Comparison of ENCODE assay signal across 14 mouse cellular contexts in the genomic region with DNA sequence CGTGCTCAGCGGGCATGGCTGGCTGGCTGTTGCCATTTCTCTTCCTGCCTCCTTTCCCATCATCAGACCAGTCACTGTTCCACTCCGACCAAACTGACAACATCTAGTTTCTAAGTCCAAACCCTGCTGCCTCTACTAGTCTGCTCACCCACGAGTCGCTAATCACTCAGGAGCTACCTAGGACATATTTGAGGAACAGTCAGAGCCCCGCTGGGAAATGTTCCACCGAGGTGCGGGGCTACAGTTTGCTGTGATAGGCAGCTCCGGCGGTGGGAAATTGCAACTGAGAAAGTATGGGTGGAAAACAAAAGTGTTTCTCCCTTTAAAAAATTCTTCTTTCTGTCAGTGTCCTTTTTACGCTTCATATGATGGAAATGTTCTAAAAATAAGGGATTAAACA. TPM values are rescaled to one million over a fixed set of nuclear protein-coding genes. Genes with fewer than 3 reads are reported as not detected.
A peak's percentile ranks its signal among the peaks of the same experiment; 100 is the strongest.
DNase-seq lines count a peak whose midpoint lies in the region; ATAC-seq and TF ChIP-seq lines count a peak whose summit lies in the region.
"Had no signal": no experiment of that assay in that cellular context is flagged by ENCODE, and none has a peak within 500 bp of the region (broad histone marks: within the 10 kb centered on the region; RNA-seq: fewer than 3 reads in every experiment).

No protein-coding gene starts in this region.

- no peaks in the 10 kb centered on the region for H3K9me3 ChIP-seq in embryonic facial prominence, embryonic 10.5 days
- no peaks in the 10 kb centered on the region for H3K9me3 ChIP-seq in hindbrain, embryonic 14.5 days (ENCODE audit: control insufficient read depth, low read length)
- H3K9me3 ChIP-seq in midbrain, embryonic 14.5 days (ENCODE audit: control insufficient read depth, low read length) = no peaks in the 10 kb centered on the region
- no peaks in the 10 kb centered on the region for H3K9me3 ChIP-seq in lung, postnatal 0 days (ENCODE audit: low read length)
- H3K9me3 ChIP-seq: heart, embryonic 15.5 days had no signal

- no peak for TF ChIP-seq EP300 in lung, postnatal 0 days (IDR thresholded peaks at IDR 0.05)

- peak overlapping the region; percentile 72 for H3K27ac ChIP-seq in embryonic facial prominence, embryonic 10.5 days (replicated peaks)
- H3K27ac ChIP-seq in hindbrain, embryonic 14.5 days = peak overlapping the region; percentile 67
- H3K27ac ChIP-seq in midbrain, embryonic 14.5 days (replicated peaks; ENCODE audit: low read depth, low read length) = peak overlapping the region; percentile 61
- no peak overlapping the region for H3K27ac ChIP-seq in lung, postnatal 0 days (ENCODE audit: low read length)
- H3K27ac ChIP-seq: heart, embryonic 15.5 days had no signal

- no peak overlapping the region for H3K9ac ChIP-seq in hindbrain, embryonic 14.5 days
- H3K9ac ChIP-seq in midbrain, embryonic 14.5 days (replicated peaks; ENCODE audit: low read length) = no peak overlapping the region
- no peak overlapping the region for H3K9ac ChIP-seq in lung, postnatal 0 days (replicated peaks; ENCODE audit: low read depth)
- H3K9ac ChIP-seq: heart, embryonic 15.5 days; lung, embryonic 14.5 days had no signal

- peak; percentile 12 for DNase-seq in R1 (ENCODE audit: low read depth, low spot score)
- no peak for DNase-seq in embryonic facial prominence, embryonic 10.5 days (ENCODE audit: low spot score)
- no peak for DNase-seq in hindbrain, embryonic 14.5 days (ENCODE audit: low spot score)
- DNase-seq in midbrain, embryonic 14.5 days = no peak
- DNase-seq in lung, postnatal 0 days (ENCODE audit: low spot score) = no peak
- DNase-seq in right cerebral cortex, adult 18-20 months = no peak
- no peak for DNase-seq in embryo, embryonic 10 days (ENCODE audit: low spot score)
- DNase-seq: adrenal gland, postnatal 25 days; gastrocnemius, postnatal 25 days; kidney, postnatal 36 days; lung, embryonic 14.5 days; spleen, adult 18-20 months had no signal

- H3K4me3 ChIP-seq in embryonic facial prominence, embryonic 10.5 days = no peak overlapping the region
- H3K4me3 ChIP-seq in hindbrain, embryonic 14.5 days (replicated peaks; ENCODE audit: low read length) = no peak overlapping the region
- no peak overlapping the region for H3K4me3 ChIP-seq in midbrain, embryonic 14.5 days (replicated peaks; ENCODE audit: low read depth, low read length)
- H3K4me3 ChIP-seq in lung, postnatal 0 days (ENCODE audit: low read depth, low read length) = no peak overlapping the region
- H3K4me3 ChIP-seq: heart, embryonic 15.5 days had no signal

- no peak for TF ChIP-seq CTCF in lung, postnatal 0 days (IDR thresholded peaks at IDR 0.05)

- H3K36me3 ChIP-seq in embryonic facial prominence, embryonic 10.5 days (replicated peaks) = no peaks in the 10 kb centered on the region
- H3K36me3 ChIP-seq in hindbrain, embryonic 14.5 days (replicated peaks; ENCODE audit: control insufficient read depth, insufficient read depth) = no peaks in the 10 kb centered on the region
- H3K36me3 ChIP-seq in midbrain, embryonic 14.5 days (ENCODE audit: control insufficient read depth, insufficient read depth, low read length) = no peaks in the 10 kb centered on the region
- no peaks in the 10 kb centered on the region for H3K36me3 ChIP-seq in lung, postnatal 0 days (ENCODE audit: insufficient read depth, low read length)
- H3K36me3 ChIP-seq: heart, embryonic 15.5 days had no signal

- ATAC-seq in hindbrain, embryonic 14.5 days (ENCODE audit: low FRiP score) = no peak
- ATAC-seq in midbrain, embryonic 14.5 days (ENCODE audit: low FRiP score, low TSS enrichment) = 0 out of 2 replicates have a peak, but pooled peaks have one; percentile 44
- ATAC-seq in lung, postnatal 0 days = no peak
- ATAC-seq: inflammation-experienced regulatory T-cells, adult 6 months had no signal

- peaks cover 20% of the 10 kb centered on the region for H3K4me1 ChIP-seq in embryonic facial prominence, embryonic 10.5 days
- H3K4me1 ChIP-seq in hindbrain, embryonic 14.5 days (replicated peaks; ENCODE audit: control insufficient read depth, insufficient read depth, low read length) = 0 out of 2 replicates have a peak, but pooled peaks cover 10% of the 10 kb centered on the region
- 0 out of 2 replicates have a peak, but pooled peaks cover 3% of the 10 kb centered on the region for H3K4me1 ChIP-seq in midbrain, embryonic 14.5 days (ENCODE audit: control insufficient read depth, insufficient read depth, low read length)
- no peaks in the 10 kb centered on the region for H3K4me1 ChIP-seq in lung, postnatal 0 days (ENCODE audit: insufficient read depth, low read depth, low read length)
- H3K4me1 ChIP-seq: heart, embryonic 15.5 days had no signal

- 66% methylated on average over 11 of the region's 11 CpGs for WGBS in embryonic facial prominence, embryonic 10.5 days
- WGBS in hindbrain, embryonic 14.5 days = 28% methylated on average over 11 of the region's 11 CpGs
- 32% methylated on average over 11 of the region's 11 CpGs for WGBS in midbrain, embryonic 14.5 days
- WGBS in lung, postnatal 0 days = 70% methylated on average over 11 of the region's 11 CpGs

- no peaks in the 10 kb centered on the region for H3K27me3 ChIP-seq in embryonic facial prominence, embryonic 10.5 days (replicated peaks; ENCODE audit: low read depth, poor library complexity, severe bottlenecking)
- H3K27me3 ChIP-seq in hindbrain, embryonic 14.5 days (ENCODE audit: control insufficient read depth, insufficient read depth, low read length) = no peaks in the 10 kb centered on the region
- H3K27me3 ChIP-seq in midbrain, embryonic 14.5 days (ENCODE audit: control insufficient read depth, insufficient read depth, low read length) = no peaks in the 10 kb centered on the region
- H3K27me3 ChIP-seq in lung, postnatal 0 days (replicated peaks; ENCODE audit: insufficient read depth, low read length) = no peaks in the 10 kb centered on the region
- H3K27me3 ChIP-seq: heart, embryonic 15.5 days had no signal

- no peak overlapping the region; the same call in 1 of the 2 replicates for H3K4me2 ChIP-seq in hindbrain, embryonic 14.5 days (replicated peaks)
- H3K4me2 ChIP-seq in midbrain, embryonic 14.5 days (ENCODE audit: low read length) = no peak overlapping the region
- H3K4me2 ChIP-seq in lung, postnatal 0 days (replicated peaks; ENCODE audit: low read depth, low read length) = no peak overlapping the region
- H3K4me2 ChIP-seq: heart, embryonic 15.5 days; lung, embryonic 14.5 days had no signal

RNA-seq across cellular contexts. Expression of gene Id1, which starts 18.4 kb away (rescaled TPM):
- 161 and 182 TPM in 2 replicates for polyA plus RNA-seq in embryonic facial prominence, embryonic 10.5 days (2016; fragmentation: Nextera tagmentation; extraction: Ambion mirVana)
- 56.5 and 68.0 TPM in 2 replicates for polyA plus RNA-seq in hindbrain, embryonic 14.5 days (2014; fragmentation: Nextera tagmentation; extraction: Ambion mirVana)
- 33.5 and 38.8 TPM in 2 replicates for polyA plus RNA-seq in midbrain, embryonic 14.5 days (2014; fragmentation: Nextera tagmentation; extraction: Ambion mirVana)
- polyA plus RNA-seq in lung, postnatal 0 days (2015; fragmentation: Nextera tagmentation; extraction: Ambion mirVana) = 214 and 218 TPM in 2 replicates

RNA-seq across cellular contexts. Expression of gene Mcts2, which starts 30.8 kb away (rescaled TPM):
- polyA plus RNA-seq in embryonic facial prominence, embryonic 10.5 days (2016; fragmentation: Nextera tagmentation; extraction: Ambion mirVana) = 37.6 and 40.2 TPM in 2 replicates
- 34.0 and 41.9 TPM in 2 replicates for polyA plus RNA-seq in hindbrain, embryonic 14.5 days (2014; fragmentation: Nextera tagmentation; extraction: Ambion mirVana)
- polyA plus RNA-seq in midbrain, embryonic 14.5 days (2014; fragmentation: Nextera tagmentation; extraction: Ambion mirVana) = 39.9 and 41.4 TPM in 2 replicates
- polyA plus RNA-seq in lung, postnatal 0 days (2015; fragmentation: Nextera tagmentation; extraction: Ambion mirVana) = 19.4 and 20.8 TPM in 2 replicates

RNA-seq across cellular contexts. Expression of gene Cox4i2, which starts 36.3 kb away (rescaled TPM):
- 9.9 and 10.1 TPM in 2 replicates for polyA plus RNA-seq in embryonic facial prominence, embryonic 10.5 days (2016; fragmentation: Nextera tagmentation; extraction: Ambion mirVana)
- polyA plus RNA-seq in hindbrain, embryonic 14.5 days (2014; fragmentation: Nextera tagmentation; extraction: Ambion mirVana) = 5.8 TPM in 2 replicates
- 5.4 and 5.6 TPM in 2 replicates for polyA plus RNA-seq in midbrain, embryonic 14.5 days (2014; fragmentation: Nextera tagmentation; extraction: Ambion mirVana)
- 204 and 228 TPM in 2 replicates for polyA plus RNA-seq in lung, postnatal 0 days (2015; fragmentation: Nextera tagmentation; extraction: Ambion mirVana)
- polyA plus RNA-seq: inflammation-experienced regulatory T-cells, adult 6 months had no signal

RNA-seq across cellular contexts. Expression of gene H13, which starts 48.4 kb away (rescaled TPM):
- 102 and 110 TPM in 2 replicates for polyA plus RNA-seq in embryonic facial prominence, embryonic 10.5 days (2016; fragmentation: Nextera tagmentation; extraction: Ambion mirVana)
- polyA plus RNA-seq in hindbrain, embryonic 14.5 days (2014; fragmentation: Nextera tagmentation; extraction: Ambion mirVana) = 155 and 164 TPM in 2 replicates
- 177 and 184 TPM in 2 replicates for polyA plus RNA-seq in midbrain, embryonic 14.5 days (2014; fragmentation: Nextera tagmentation; extraction: Ambion mirVana)
- polyA plus RNA-seq in lung, postnatal 0 days (2015; fragmentation: Nextera tagmentation; extraction: Ambion mirVana) = 110 and 127 TPM in 2 replicates

Comparison
In these comparisons a context has a peak if more than half of its experiments do, and no peak if none do; other contexts are left out.
1. RNA of gene Cox4i2, which starts 36.3 kb away (polyA plus RNA-seq): 204 to 228 TPM in lung, postnatal 0 days; 9.9 to 10.1 TPM in embryonic facial prominence, embryonic 10.5 days, 5.8 TPM in hindbrain, embryonic 14.5 days and 5.4 to 5.6 TPM in midbrain, embryonic 14.5 days; every median in the first group is over 10 times any median in the second.